Mouse (Mus musculus) olfactory bulb, adult 2 months (tissue): ENCODE results near the gene Hrk.

Experiments used
- CTCF ChIP-seq: fragments of 200-500 bp; IDR thresholded peaks from 2 replicates; pipeline ENCODE4 v1.5.1; 2012; ENCODE audit warnings: low read depth, mild to moderate bottlenecking, low read length, moderate library complexity; ENCODE audit not compliant: insufficient read depth
- POLR2A ChIP-seq: fragments of 200-500 bp; IDR thresholded peaks from 2 replicates; pipeline ENCODE4 v1.6.1; 2012; ENCODE audit warnings: mild to moderate bottlenecking, low read depth, low read length, moderate library complexity; ENCODE audit not compliant: insufficient read depth

DNA sequence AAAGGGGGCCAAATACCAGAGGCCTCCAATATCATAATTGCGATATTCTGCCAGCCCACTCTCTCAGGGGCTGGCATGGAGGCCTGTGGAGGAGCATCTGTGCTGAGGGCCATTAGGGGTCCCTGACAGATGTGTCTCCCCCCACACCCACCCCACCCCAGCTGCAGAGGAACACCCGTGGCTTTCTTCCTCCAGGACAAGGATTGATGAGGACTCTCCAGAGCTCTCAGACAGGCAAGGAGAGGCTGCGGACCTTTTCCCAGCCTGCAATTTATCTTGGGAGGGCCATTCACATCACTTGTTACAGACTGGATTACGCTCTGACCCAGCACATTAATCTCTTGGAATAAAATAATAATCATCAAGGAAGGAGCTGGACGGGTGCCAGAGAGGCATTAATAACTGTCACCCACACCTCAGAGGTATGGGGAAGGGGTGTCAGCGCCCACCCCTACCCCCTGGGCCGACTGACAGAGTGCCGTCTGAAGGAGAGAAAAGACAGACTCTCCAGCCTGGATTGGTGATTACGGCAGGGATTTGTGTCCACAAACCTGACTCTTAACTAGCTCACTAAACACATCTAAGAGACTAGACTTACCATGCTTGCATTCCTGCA lies 58.8 kb downstream of the Hrk start:
- TF ChIP-seq CTCF: no peak
- TF ChIP-seq POLR2A: no peak
